Mouse (Mus musculus) adrenal gland, postnatal 36 days (tissue): Measurements from ENCODE around the gene Abcc12. TPM values are rescaled to one million over a fixed set of nuclear protein-coding genes. Genes with fewer than 3 reads are reported as not detected.

Experiments
- microRNA-seq: library from miRNA; unstranded; fragments of <30 nt; microRNA quantifications from one replicate; pipeline ENCODE4 v1.2.0, GENCODE M21; 2021
- total RNA-seq, 2 experiments: library from RNA; stranded (reverse); gene quantifications; 2 replicates each; pipeline ENCODE4 v1.2.3; 2021

The Abcc12 gene
- total RNA-seq, 2 experiments from 2014 or later, result not detected

Small RNA genes within 50 kb of the gene (microRNA-seq; reads per million reads assigned to microRNA genes)
- gene Gm44348, result not detected

Other genes with a start within 250 kb of the Abcc12 start
- gene Lonp2, start 43.4 kb upstream of the Abcc12 start, total RNA-seq, result 100 to 1,000 TPM; 119 to 130 TPM
- 1 to 10 TPM; 3.0 to 4.4 TPM for gene Gm10638, start 165.0 kb upstream of the Abcc12 start, total RNA-seq
- gene Siah1a, start 165.2 kb upstream of the Abcc12 start, total RNA-seq, result 10 to 100 TPM; 18.1 to 21.3 TPM